Mouse (Mus musculus): ENCODE results near the gene Nudt2. TPM values are rescaled to one million over a fixed set of nuclear protein-coding genes. Genes with fewer than 3 reads are reported as not detected.
"Not testable (repeated sequence)": the region's sequence is repeated elsewhere in the genome, so short reads cannot be mapped to it uniquely, and the experiment has no call there.

The Nudt2 gene
- polyA plus RNA-seq, 2 experiments, result 13.3 to 22.4 TPM

DNA sequence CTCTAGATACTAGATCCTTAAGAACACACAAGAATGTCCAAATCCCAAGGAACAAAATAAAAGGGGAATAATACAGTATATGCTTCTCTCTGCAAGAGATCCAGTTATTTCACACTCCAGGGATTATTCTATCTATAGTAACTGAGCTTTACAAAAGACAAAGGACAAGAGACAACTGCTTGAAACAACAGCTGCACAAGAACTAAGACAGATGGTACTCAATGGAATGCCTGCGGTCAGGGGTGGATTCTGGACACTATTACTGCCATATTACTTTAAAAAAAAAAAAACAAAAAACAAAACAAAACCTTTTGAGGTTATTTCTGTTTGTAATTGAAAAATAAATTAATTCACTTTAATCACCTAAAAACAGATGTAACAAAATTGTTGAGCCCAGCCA is 4.3 kb upstream of the Nudt2 start:
- Histone ChIP-seq H3K27ac (no peak overlapping the region), H3K4me1 (replicated peaks; ENCODE audit: control insufficient read depth in 2 of 2, insufficient read depth in 2 of 2, low read length in 1 of 2) (peaks cover 10 to 16% of the 10 kb centered on the region in 2 experiments), H3K4me2 (ENCODE audit: low read depth) (no peak overlapping the region), H3K9ac (replicated peaks) (no peak overlapping the region), H3K36me3 (replicated peaks; ENCODE audit: control insufficient read depth, insufficient read depth, low read depth) (no peaks in the 10 kb centered on the region), H3K9me3 (ENCODE audit: control insufficient read depth, low read length) (no peaks in the 10 kb centered on the region), H3K4me3 (ENCODE audit: insufficient read depth in 1 of 2, low read depth in 2 of 2, low read length in 2 of 2) (no peak overlapping the region), H3K27me3 (ENCODE audit: control insufficient read depth, insufficient read depth, low read length) (no peaks in the 10 kb centered on the region)
- DNase-seq (ENCODE audit: low read depth in 3 of 3, low spot score in 3 of 3) (no peak), ATAC-seq (ENCODE audit: insufficient read depth) (no peak)
- TF ChIP-seq CTCF (IDR thresholded peaks at IDR 0.05; ENCODE audit: low read depth), result no peak
- no peak for TF ChIP-seq EP300 (IDR thresholded peaks at IDR 0.05; ENCODE audit: low read depth)
- WGBS (ENCODE audit: insufficient replicate concordance), result 87% methylated on average over 1 of the region's 1 CpGs

DNA sequence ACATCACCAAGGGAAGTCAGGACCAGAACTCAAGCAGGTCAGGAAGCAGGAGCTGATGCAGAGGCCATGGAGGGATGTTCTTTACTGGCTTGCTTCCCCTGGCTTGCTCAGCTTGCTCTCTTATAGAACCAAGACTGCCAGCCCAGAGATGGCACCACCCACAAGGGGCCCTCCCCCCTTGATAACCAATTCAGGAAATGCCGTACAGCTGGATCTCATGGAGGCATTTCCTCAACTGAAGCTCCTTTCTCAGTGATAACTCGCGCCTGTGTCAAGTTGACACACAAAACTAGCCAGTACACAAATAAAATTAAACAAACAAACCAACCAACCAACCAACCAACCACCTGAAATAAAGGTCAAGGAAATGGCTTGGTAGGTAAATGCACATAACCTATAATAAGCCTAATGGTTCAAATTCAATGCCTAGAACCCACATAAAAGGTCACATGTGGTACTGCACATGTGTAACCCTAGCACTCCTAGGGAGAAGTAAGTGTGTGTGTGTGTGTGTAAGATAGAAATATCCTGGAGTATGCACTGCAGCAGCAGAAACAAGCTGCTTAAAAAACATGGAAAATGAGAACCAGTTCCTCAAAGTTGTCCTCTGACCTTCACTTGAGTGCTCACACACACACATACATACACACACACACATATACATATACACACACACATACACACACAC is 1.8 kb upstream of the Nudt2 start:
- not testable (repeated sequence) for ATAC-seq (ENCODE audit: insufficient read depth); H3K9me3 ChIP-seq (ENCODE audit: control insufficient read depth, low read length); H3K27me3 ChIP-seq (ENCODE audit: control insufficient read depth, insufficient read depth, low read length); H3K36me3 ChIP-seq (replicated peaks; ENCODE audit: control insufficient read depth, insufficient read depth, low read depth)
- H3K4me1 ChIP-seq (replicated peaks; ENCODE audit: control insufficient read depth in 2 of 2, insufficient read depth in 2 of 2, low read length in 1 of 2), result peaks cover 10 to 17% of the 10 kb centered on the region in 2 experiments
- H3K9ac ChIP-seq (replicated peaks), result peak overlapping the region; percentile 79
- H3K4me2 ChIP-seq (ENCODE audit: low read depth), result peak overlapping the region; percentile 86
- 7% methylated on average over 3 of the region's 3 CpGs for WGBS (ENCODE audit: insufficient replicate concordance)
- DNase-seq (ENCODE audit: low read depth in 3 of 3, low spot score in 3 of 3), result peak in 2 of 3 experiments; percentile 25 to 30
- H3K27ac ChIP-seq, result peak overlapping the region; percentile 78
- peak overlapping the region; percentile 88 to 90 for H3K4me3 ChIP-seq (ENCODE audit: insufficient read depth in 1 of 2, low read depth in 2 of 2, low read length in 2 of 2)

DNA sequence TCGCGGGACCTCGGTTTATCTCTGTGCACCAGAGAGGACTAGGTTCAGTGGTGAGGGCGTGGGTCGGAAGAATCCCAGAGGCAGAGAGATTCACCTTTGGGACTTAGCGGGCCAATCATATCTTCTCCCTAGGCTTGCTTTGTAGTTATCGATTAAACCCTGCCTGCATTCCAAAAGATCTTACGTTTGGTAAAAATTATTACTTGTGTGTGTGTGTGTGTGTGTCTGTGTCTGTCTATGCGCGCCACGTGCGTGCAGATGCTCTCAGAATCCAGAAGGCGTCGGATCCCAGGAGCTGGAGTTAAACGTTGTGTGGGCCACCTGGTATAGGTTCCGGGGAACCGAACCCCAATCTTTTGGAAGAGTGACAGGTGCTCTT is 325 bp downstream of the Nudt2 start:
- H3K4me1 ChIP-seq (replicated peaks; ENCODE audit: control insufficient read depth in 2 of 2, insufficient read depth in 2 of 2, low read length in 1 of 2), result peaks cover 10 to 17% of the 10 kb centered on the region in 2 experiments
- WGBS (ENCODE audit: insufficient replicate concordance), result 5% methylated on average over 17 of the region's 17 CpGs
- H3K36me3 ChIP-seq (replicated peaks; ENCODE audit: control insufficient read depth, insufficient read depth, low read depth), result no peaks in the 10 kb centered on the region
- H3K27me3 ChIP-seq (ENCODE audit: control insufficient read depth, insufficient read depth, low read length), result no peaks in the 10 kb centered on the region
- DNase-seq (ENCODE audit: low read depth in 3 of 3, low spot score in 3 of 3), result no peak
- H3K27ac ChIP-seq, result no peak overlapping the region
- peak overlapping the region; percentile 90 to 95 for H3K4me3 ChIP-seq (ENCODE audit: insufficient read depth in 1 of 2, low read depth in 2 of 2, low read length in 2 of 2)
- peak overlapping the region; percentile 74 for H3K9ac ChIP-seq (replicated peaks)
- TF ChIP-seq CTCF (IDR thresholded peaks at IDR 0.05; ENCODE audit: low read depth) (no peak), EP300 (IDR thresholded peaks at IDR 0.05; ENCODE audit: low read depth) (no peak)
- H3K4me2 ChIP-seq (ENCODE audit: low read depth), result peak overlapping the region; percentile 72
- H3K9me3 ChIP-seq (ENCODE audit: control insufficient read depth, low read length), result no peaks in the 10 kb centered on the region
- no peak for ATAC-seq (ENCODE audit: insufficient read depth)

DNA sequence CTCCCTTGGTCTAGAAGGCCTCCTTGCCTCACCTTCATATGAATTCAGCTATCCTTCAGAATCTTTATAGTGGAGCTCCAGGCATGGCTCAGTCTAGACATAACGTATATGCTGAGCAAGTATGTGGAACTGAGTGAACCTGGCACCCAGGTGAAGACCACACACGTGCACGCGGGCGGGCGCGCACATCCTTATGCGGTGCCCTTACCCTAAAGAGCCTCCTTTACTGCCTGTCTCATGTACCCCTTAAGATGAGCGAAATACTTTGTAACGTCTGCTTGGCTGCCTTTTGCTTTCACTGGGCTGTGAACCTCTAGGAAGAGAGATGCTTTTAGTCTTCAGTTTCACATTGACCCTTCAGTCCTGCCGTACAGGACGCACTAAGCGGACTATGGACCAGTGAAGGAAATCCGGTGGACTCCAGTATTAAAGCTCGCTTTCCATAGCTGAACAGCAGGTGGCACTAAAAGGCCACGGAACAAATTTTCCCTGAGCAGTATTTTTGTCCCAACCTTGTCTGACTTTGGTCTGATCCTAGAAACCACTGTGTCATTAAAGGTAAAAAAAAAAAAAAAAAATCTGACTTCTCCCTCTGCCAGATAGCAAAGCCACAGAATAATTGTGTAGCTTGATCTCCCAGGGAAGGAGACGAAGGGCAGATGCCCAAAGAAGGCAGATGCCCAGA is 3.6 kb downstream of the Nudt2 start:
- no peak overlapping the region for H3K4me3 ChIP-seq (ENCODE audit: insufficient read depth in 1 of 2, low read depth in 2 of 2, low read length in 2 of 2)
- DNase-seq (ENCODE audit: low read depth in 3 of 3, low spot score in 3 of 3) (peak in 1 of 3 experiments; percentile 23), ATAC-seq (ENCODE audit: insufficient read depth) (no peak)
- H3K4me2 ChIP-seq (ENCODE audit: low read depth), result no peak overlapping the region
- H3K27me3 ChIP-seq (ENCODE audit: control insufficient read depth, insufficient read depth, low read length), result no peaks in the 10 kb centered on the region
- H3K9ac ChIP-seq (replicated peaks), result no peak overlapping the region
- no peak overlapping the region for H3K27ac ChIP-seq
- no peaks in the 10 kb centered on the region for H3K9me3 ChIP-seq (ENCODE audit: control insufficient read depth, low read length)
- TF ChIP-seq CTCF (IDR thresholded peaks at IDR 0.05; ENCODE audit: low read depth) (peak; percentile 63), EP300 (IDR thresholded peaks at IDR 0.05; ENCODE audit: low read depth) (no peak)
- H3K36me3 ChIP-seq (replicated peaks; ENCODE audit: control insufficient read depth, insufficient read depth, low read depth), result no peaks in the 10 kb centered on the region
- WGBS (ENCODE audit: insufficient replicate concordance), result 49% methylated on average over 17 of the region's 17 CpGs
- peaks cover under 1 to 5% of the 10 kb centered on the region in 2 experiments; a peak in 3 of 4 replicates for H3K4me1 ChIP-seq (replicated peaks; ENCODE audit: control insufficient read depth in 2 of 2, insufficient read depth in 2 of 2, low read length in 1 of 2)

DNA sequence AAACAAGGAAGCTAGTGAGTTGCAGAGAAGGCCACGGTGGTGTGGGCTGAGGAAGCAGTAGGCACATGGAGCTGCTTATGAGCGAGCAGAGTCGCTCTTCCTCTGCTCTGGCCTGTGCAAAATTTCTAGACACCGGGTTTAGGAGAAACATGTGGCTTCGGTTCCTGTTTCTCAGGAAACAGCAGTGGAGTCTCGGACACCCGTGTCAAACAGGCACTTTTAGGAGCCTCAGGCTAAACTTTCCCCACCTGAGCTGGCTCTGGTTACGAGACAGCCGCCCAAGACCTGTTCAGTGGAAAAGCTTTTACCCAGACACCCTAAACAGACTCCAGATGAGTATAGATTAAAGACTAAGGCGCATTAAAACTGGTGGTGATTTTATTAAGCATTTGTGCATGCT is 4.2 kb downstream of the Nudt2 start:
- Histone ChIP-seq H3K36me3 (replicated peaks; ENCODE audit: control insufficient read depth, insufficient read depth, low read depth) (no peaks in the 10 kb centered on the region), H3K27me3 (ENCODE audit: control insufficient read depth, insufficient read depth, low read length) (no peaks in the 10 kb centered on the region), H3K27ac (no peak overlapping the region), H3K9ac (replicated peaks) (no peak overlapping the region), H3K9me3 (ENCODE audit: control insufficient read depth, low read length) (no peaks in the 10 kb centered on the region), H3K4me1 (replicated peaks; ENCODE audit: control insufficient read depth in 2 of 2, insufficient read depth in 2 of 2, low read length in 1 of 2) (peaks cover 0 to 3% of the 10 kb centered on the region in 2 experiments; a peak in 2 of 4 replicates), H3K4me2 (ENCODE audit: low read depth) (no peak overlapping the region), H3K4me3 (ENCODE audit: insufficient read depth in 1 of 2, low read depth in 2 of 2, low read length in 2 of 2) (no peak overlapping the region)
- ATAC-seq (ENCODE audit: insufficient read depth) (no peak), DNase-seq (ENCODE audit: low read depth in 3 of 3, low spot score in 3 of 3) (no peak)
- WGBS (ENCODE audit: insufficient replicate concordance), result 45% methylated on average over 10 of the region's 10 CpGs
- TF ChIP-seq EP300 (IDR thresholded peaks at IDR 0.05; ENCODE audit: low read depth) (no peak), CTCF (IDR thresholded peaks at IDR 0.05; ENCODE audit: low read depth) (no peak)
